Mouse (Mus musculus): Measurements from ENCODE around the gene Bcl2l12. TPM values are rescaled to one million over a fixed set of nuclear protein-coding genes. Genes with fewer than 3 reads are reported as not detected.
A peak's percentile ranks its signal among the peaks of the same experiment; 100 is the strongest.

Gene Bcl2l12
- total and polyA plus RNA-seq, 3 experiments, result 16.6 to 24.6 TPM; not detected in 1

- TF ChIP-seq MEF2A (IDR thresholded peaks at IDR 0.05; ENCODE audit: extremely low read depth, insufficient replicate concordance, low read depth, low read length, poor library complexity, severe bottlenecking) (no peak), HCFC1 (IDR thresholded peaks at IDR 0.05; ENCODE audit: low read depth, low read length) (peak; percentile 41), POLR2AphosphoS2 (IDR thresholded peaks at IDR 0.05; ENCODE audit: low read length) (peak; percentile 88), MAZ (IDR thresholded peaks at IDR 0.05; ENCODE audit: low read depth, low read length) (0 out of 2 replicates have a peak, but pooled peaks have one; percentile 18), MAFK (IDR thresholded peaks at IDR 0.05; ENCODE audit: borderline replicate concordance, low read depth, low read length) (no peak), TBP (IDR thresholded peaks at IDR 0.05; ENCODE audit: low read depth, low read length) (peak; percentile 95), ELF1 (IDR thresholded peaks at IDR 0.05; ENCODE audit: low read depth, low read length) (0 out of 2 replicates have a peak, but pooled peaks have one; percentile 15), ZC3H11A (IDR thresholded peaks at IDR 0.05; ENCODE audit: low read depth, low read length) (no peak), ZNF384 (IDR thresholded peaks at IDR 0.05; ENCODE audit: low read depth, low read length) (no peak), JUND (IDR thresholded peaks at IDR 0.05; ENCODE audit: low read depth, low read length) (no peak), TCF12 (IDR thresholded peaks at IDR 0.05; ENCODE audit: low read depth, low read length) (0 out of 2 replicates have a peak, but pooled peaks have one; percentile 39), SMC3 (IDR thresholded peaks at IDR 0.05; ENCODE audit: low read depth, low read length) (no peak), RCOR1 (IDR thresholded peaks at IDR 0.05; ENCODE audit: low read depth, low read length) (peak; percentile 8; the same call in 1 of the 2 replicates), POLR2A (IDR thresholded peaks at IDR 0.05; ENCODE audit: control insufficient read depth in 1 of 2, insufficient read depth in 1 of 2, low read depth in 1 of 2, low read length in 2 of 2, poor library complexity in 1 of 2) (peak; percentile 56 to 94; a peak in 3 of 4 replicates), POLR2AphosphoS5 (IDR thresholded peaks at IDR 0.05; ENCODE audit: borderline replicate concordance, low read depth, low read length) (peak; percentile 63; the same call in 1 of the 2 replicates)
Measured at GRCm38 (mm10) chr7:45015344-45015956, 16.9 kb upstream of the Bcl2l12 start (continued).

GRCm38 (mm10) chr7:45014096-45014451, 15.6 kb upstream of the Bcl2l12 start:
- Histone ChIP-seq H3K79me2 (ENCODE audit: control insufficient read depth, insufficient read depth, low read length, poor library complexity) (peaks cover 16% of the 10 kb centered on the region), H3K27ac (ENCODE audit: control insufficient read depth, low read depth, low read length) (no peak overlapping the region), H3K4me3 (ENCODE audit: control insufficient read depth in 1 of 2, insufficient read depth in 1 of 2, low read depth in 2 of 2, low read length in 2 of 2) (no peak overlapping the region), H3K36me3 (ENCODE audit: control insufficient read depth in 1 of 2, insufficient read depth in 2 of 2, low read length in 2 of 2) (peaks cover 4 to 17% of the 10 kb centered on the region in 2 experiments), H3K9me3 (replicated peaks; ENCODE audit: insufficient read depth, low read length) (no peaks in the 10 kb centered on the region), H3K4me1 (ENCODE audit: control insufficient read depth in 1 of 2, insufficient read depth in 2 of 2, low read length in 2 of 2) (peaks cover 4 to 24% of the 10 kb centered on the region in 2 experiments), H3K27me3 (ENCODE audit: control insufficient read depth in 1 of 2, insufficient read depth in 2 of 2, low read length in 2 of 2) (no peaks in the 10 kb centered on the region), H3K9ac (ENCODE audit: control insufficient read depth, low read depth, low read length, poor library complexity, severe bottlenecking) (no peak overlapping the region)
- no peak for DNase-seq (ENCODE audit: low read depth, low spot score)
- TF ChIP-seq E2F4 (IDR thresholded peaks at IDR 0.05; ENCODE audit: borderline replicate concordance, low read depth, low read length) (no peak), BHLHE40 (IDR thresholded peaks at IDR 0.05; ENCODE audit: borderline replicate concordance, low read depth, low read length) (no peak), CHD1 (IDR thresholded peaks at IDR 0.05; ENCODE audit: low read depth, low read length) (no peak), ELF1 (IDR thresholded peaks at IDR 0.05; ENCODE audit: low read depth, low read length) (no peak), ZMIZ1 (IDR thresholded peaks at IDR 0.05; ENCODE audit: low read depth, low read length) (no peak), EP300 (IDR thresholded peaks at IDR 0.05; ENCODE audit: low read depth in 1 of 2, low read length in 2 of 2) (no peak)
